In genomic region chr4:152107493-152107892, GRCm38 (mm10) we compare ENCODE assay signal across 9 mouse cellular contexts. TPM values are rescaled to one million over a fixed set of nuclear protein-coding genes. Genes with fewer than 3 reads are reported as not detected.
DNase-seq lines count a peak whose midpoint lies in the region; ATAC-seq and TF ChIP-seq lines count a peak whose summit lies in the region.
"Had no signal": no experiment of that assay in that cellular context is flagged by ENCODE, and none has a peak within 500 bp of the region (broad histone marks: within the 10 kb centered on the region; RNA-seq: fewer than 3 reads in every experiment).

No protein-coding gene starts in this region.

- peaks cover 84% of the 10 kb centered on the region for H3K36me3 ChIP-seq in embryonic facial prominence, embryonic 15.5 days
- peaks cover 54% of the 10 kb centered on the region for H3K36me3 ChIP-seq in kidney, embryonic 14.5 days (ENCODE audit: control insufficient read depth, insufficient read depth, low read length)
- H3K36me3 ChIP-seq in lung, postnatal 0 days (ENCODE audit: insufficient read depth, low read length): peaks cover 27% of the 10 kb centered on the region

- peak overlapping the region; percentile 47 for H3K4me2 ChIP-seq in embryonic facial prominence, embryonic 15.5 days (replicated peaks)
- H3K4me2 ChIP-seq in kidney, embryonic 14.5 days (replicated peaks; ENCODE audit: low read depth, low read length): peak overlapping the region; percentile 73
- H3K4me2 ChIP-seq in lung, postnatal 0 days (replicated peaks; ENCODE audit: low read depth, low read length): peak overlapping the region; percentile 65

- no peak for TF ChIP-seq EP300 in lung, postnatal 0 days (IDR thresholded peaks at IDR 0.05)

- no peaks in the 10 kb centered on the region for H3K9me3 ChIP-seq in embryonic facial prominence, embryonic 15.5 days (replicated peaks)
- H3K9me3 ChIP-seq in kidney, embryonic 14.5 days (ENCODE audit: control insufficient read depth, low read length): no peaks in the 10 kb centered on the region
- no peaks in the 10 kb centered on the region for H3K9me3 ChIP-seq in lung, postnatal 0 days (ENCODE audit: low read length)

- peak overlapping the region; percentile 64 for H3K27ac ChIP-seq in layer of hippocampus, adult 2 months
- H3K27ac ChIP-seq in embryonic facial prominence, embryonic 15.5 days (replicated peaks): peak overlapping the region; percentile 71
- peak overlapping the region; percentile 92 for H3K27ac ChIP-seq in kidney, embryonic 14.5 days (ENCODE audit: low read depth, low read length)
- H3K27ac ChIP-seq in lung, postnatal 0 days (ENCODE audit: low read length): peak overlapping the region; percentile 93

- H3K9ac ChIP-seq in embryonic facial prominence, embryonic 15.5 days: no peak overlapping the region
- peak overlapping the region; percentile 44; the same call in 1 of the 2 replicates for H3K9ac ChIP-seq in kidney, embryonic 14.5 days (ENCODE audit: low read depth, low read length)
- H3K9ac ChIP-seq in lung, postnatal 0 days (replicated peaks; ENCODE audit: low read depth): no peak overlapping the region

- no peak for DNase-seq in layer of hippocampus, adult 2 months (ENCODE audit: low spot score in 2 of 2)
- no peak for DNase-seq in layer of hippocampus, postnatal 10 days (ENCODE audit: low spot score in 2 of 2)
- DNase-seq in lung, postnatal 0 days (ENCODE audit: low spot score): peak; percentile 93
- DNase-seq in testis, postnatal 14 days (ENCODE audit: low spot score): peak; percentile 73
- DNase-seq in natural killer cell, adult 2 months (ENCODE audit: low spot score in 2 of 2): no peak

- WGBS in embryonic facial prominence, embryonic 15.5 days: 15% methylated on average over 24 of the region's 24 CpGs
- whole genome bisulfite sequencing in kidney, embryonic 14.5 days: 11% methylated on average over 24 of the region's 24 CpGs
- WGBS in lung, postnatal 0 days: 22% methylated on average over 22 of the region's 24 CpGs

- peak overlapping the region; percentile 12; the same call in 1 of the 2 replicates for H3K4me3 ChIP-seq in layer of hippocampus, adult 2 months
- H3K4me3 ChIP-seq in embryonic facial prominence, embryonic 15.5 days (replicated peaks): peak overlapping the region; percentile 31
- peak overlapping the region; percentile 38 for H3K4me3 ChIP-seq in kidney, embryonic 14.5 days (ENCODE audit: low read length)
- H3K4me3 ChIP-seq in lung, postnatal 0 days (ENCODE audit: low read depth, low read length): peak overlapping the region; percentile 27; the same call in 1 of the 2 replicates

- H3K4me1 ChIP-seq in embryonic facial prominence, embryonic 15.5 days: peaks cover 19% of the 10 kb centered on the region
- H3K4me1 ChIP-seq in kidney, embryonic 14.5 days (ENCODE audit: control insufficient read depth, insufficient read depth, low read length): peaks cover 22% of the 10 kb centered on the region
- H3K4me1 ChIP-seq in lung, postnatal 0 days (ENCODE audit: insufficient read depth, low read depth, low read length): 0 out of 2 replicates have a peak, but pooled peaks cover 3% of the 10 kb centered on the region

- TF ChIP-seq CTCF in layer of hippocampus, adult 2 months (conservative IDR thresholded peaks at IDR 0.05): no peak
- no peak for TF ChIP-seq CTCF in lung, postnatal 0 days (IDR thresholded peaks at IDR 0.05)

- ATAC-seq in embryonic facial prominence, embryonic 15.5 days (ENCODE audit: insufficient number of reproducible peaks, low FRiP score, low TSS enrichment, low read depth): peak; percentile 82
- ATAC-seq in kidney, embryonic 14.5 days (ENCODE audit: low FRiP score, low TSS enrichment): peak; percentile 82
- peak; percentile 95 for ATAC-seq in lung, postnatal 0 days
- ATAC-seq in monocyte, adult 5-6 weeks (replicated peaks; ENCODE audit: insufficient number of reproducible peaks, low FRiP score, low TSS enrichment, poor library complexity, severe bottlenecking): no peak

- no peaks in the 10 kb centered on the region for H3K27me3 ChIP-seq in embryonic facial prominence, embryonic 15.5 days
- no peaks in the 10 kb centered on the region for H3K27me3 ChIP-seq in kidney, embryonic 14.5 days (ENCODE audit: control insufficient read depth, insufficient read depth, low read length)
- H3K27me3 ChIP-seq in lung, postnatal 0 days (replicated peaks; ENCODE audit: insufficient read depth, low read length): no peaks in the 10 kb centered on the region

RNA-seq across cellular contexts. Expression of gene Tnfrsf25, which starts 8.2 kb away (rescaled TPM):
- 10 to 100 TPM; 22.7 to 48.4 TPM for total RNA-seq in layer of hippocampus, adult 2 months (2021)
- total RNA-seq in layer of hippocampus, postnatal 10 days (2021): 10 to 100 TPM; 14.0 to 15.1 TPM
- polyA plus RNA-seq in embryonic facial prominence, embryonic 15.5 days (2015; fragmentation: Nextera tagmentation; extraction: Ambion mirVana): 1.5 and 2.0 TPM in 2 replicates
- 0.57 and 1.9 TPM in 2 replicates for polyA plus RNA-seq in kidney, embryonic 14.5 days (2014; fragmentation: Nextera tagmentation; extraction: Ambion mirVana)
- polyA plus RNA-seq in lung, postnatal 0 days (2015; fragmentation: Nextera tagmentation; extraction: Ambion mirVana): 1.2 and 1.4 TPM in 2 replicates
- 1.3 to 4.7 TPM in 2 of 3 replicates, not detected in the other for total RNA-seq in monocyte, adult 5-6 weeks (2017)

RNA-seq across cellular contexts. Expression of gene Plekhg5, which starts 35.2 kb away (rescaled TPM):
- 100 to 1,000 TPM; 163 to 164 TPM for total RNA-seq in layer of hippocampus, adult 2 months (2021)
- total RNA-seq in layer of hippocampus, postnatal 10 days (2021): 10 to 100 TPM; 76.0 to 79.6 TPM
- polyA plus RNA-seq in embryonic facial prominence, embryonic 15.5 days (2015; fragmentation: Nextera tagmentation; extraction: Ambion mirVana): 20.8 and 21.3 TPM in 2 replicates
- polyA plus RNA-seq in kidney, embryonic 14.5 days (2014; fragmentation: Nextera tagmentation; extraction: Ambion mirVana): 10.4 and 16.1 TPM in 2 replicates
- 17.4 and 18.8 TPM in 2 replicates for polyA plus RNA-seq in lung, postnatal 0 days (2015; fragmentation: Nextera tagmentation; extraction: Ambion mirVana)
- total RNA-seq in monocyte, adult 5-6 weeks (2017): 2.5 to 8.2 TPM (median 5.6 TPM) in 3 replicates

RNA-seq across cellular contexts. Expression of gene Espn, which starts 44.7 kb away (rescaled TPM):
- 1 to 10 TPM; 1.2 to 1.9 TPM for total RNA-seq in layer of hippocampus, adult 2 months (2021)
- total RNA-seq in layer of hippocampus, postnatal 10 days (2021): under 1 TPM; 0.62 to 0.78 TPM
- polyA plus RNA-seq in embryonic facial prominence, embryonic 15.5 days (2015; fragmentation: Nextera tagmentation; extraction: Ambion mirVana): 7.5 TPM in 2 replicates
- polyA plus RNA-seq in kidney, embryonic 14.5 days (2014; fragmentation: Nextera tagmentation; extraction: Ambion mirVana): 36.1 and 36.3 TPM in 2 replicates
- polyA plus RNA-seq in lung, postnatal 0 days (2015; fragmentation: Nextera tagmentation; extraction: Ambion mirVana): 2.0 and 3.1 TPM in 2 replicates
- 0.53 to 2.0 TPM (median 0.78 TPM) in 3 replicates for total RNA-seq in monocyte, adult 5-6 weeks (2017)

RNA-seq across cellular contexts. Expression of gene Hes2, which starts 51.2 kb away (rescaled TPM):
- not detected for total RNA-seq in layer of hippocampus, adult 2 months (2021)
- total RNA-seq in layer of hippocampus, postnatal 10 days (2021): not detected
- polyA plus RNA-seq in embryonic facial prominence, embryonic 15.5 days (2015; fragmentation: Nextera tagmentation; extraction: Ambion mirVana): 1.6 and 1.9 TPM in 2 replicates
- not detected in 2 replicates for polyA plus RNA-seq in kidney, embryonic 14.5 days (2014; fragmentation: Nextera tagmentation; extraction: Ambion mirVana)
- 0.26 and 0.33 TPM in 2 replicates for polyA plus RNA-seq in lung, postnatal 0 days (2015; fragmentation: Nextera tagmentation; extraction: Ambion mirVana)
- total RNA-seq in monocyte, adult 5-6 weeks (2017): not detected in 3 replicates
- total RNA-seq: neutrophil, adult 5-6 weeks had no signal

Comparison
In these comparisons a context has a peak if more than half of its experiments do, and no peak if none do; other contexts are left out.
1. DNase-seq: peak in lung, postnatal 0 days (single experiment) and testis, postnatal 14 days (single experiment); none in layer of hippocampus, adult 2 months (0 of 2), layer of hippocampus, postnatal 10 days (0 of 2) and natural killer cell, adult 2 months (0 of 2).
2. Peak in every context shown above with its lines, with median percentiles within 50 percentile points of each other: H3K27ac ChIP-seq, H3K4me3 ChIP-seq and H3K4me2 ChIP-seq.